Mouse (Mus musculus) MEL (cell line): ENCODE measurements at regions not wholly inside any gene's neighbourhood (a gene's known extent, or its start where the extent isn't known, plus 50 kb on each side); places are given as distances from the start of the nearest gene placed in this dataset.

Experiments
- DNase-seq: peaks from one replicate; pipeline ENCODE4 v3.0.0; 2011; ENCODE audit warnings: low read depth, low spot score
- H3K27ac ChIP-seq: 2 replicates; pipeline ENCODE4 v1.5.1; 2012; ENCODE audit warnings: low read depth, mild to moderate bottlenecking, control low read depth, low read length, moderate library complexity; ENCODE audit not compliant: control insufficient read depth
- H3K27me3 ChIP-seq, 2 experiments: fragments of 150-350 bp in 1 of 2; sonication (generic) in 1 of 2; 2 replicates each; pipeline ENCODE4 v1.6.1; 2012; ENCODE audit warnings: low read length in 2 of 2, mild to moderate bottlenecking in 2 of 2, improper control_type of control experiment in 1 of 2, moderate library complexity in 1 of 2; ENCODE audit not compliant: insufficient read depth in 2 of 2, control insufficient read depth in 1 of 2
- H3K36me3 ChIP-seq, 2 experiments: 2 replicates each; pipeline ENCODE4 v1.6.1; 2012 to 2014; ENCODE audit warnings: low read length in 2 of 2, improper control_type of control experiment in 1 of 2, inconsistent platforms in 1 of 2, mild to moderate bottlenecking in 1 of 2; ENCODE audit not compliant: insufficient read depth in 2 of 2, control insufficient read depth in 1 of 2
- H3K4me1 ChIP-seq, 2 experiments: fragments of 150-350 bp in 1 of 2; sonication (generic) in 1 of 2; 2 replicates each; pipeline ENCODE4 v1.6.1; 2012; ENCODE audit warnings: low read length in 2 of 2, improper control_type of control experiment in 1 of 2, mild to moderate bottlenecking in 1 of 2; ENCODE audit not compliant: insufficient read depth in 2 of 2, control insufficient read depth in 1 of 2
- H3K4me3 ChIP-seq, 2 experiments: fragments of 150-350 bp in 1 of 2; sonication (generic) in 1 of 2; 2 replicates each; pipeline ENCODE4 v1.5.1; 2012; ENCODE audit warnings: low read depth in 2 of 2, low read length in 2 of 2, mild to moderate bottlenecking in 2 of 2, moderate library complexity in 2 of 2, control low read depth in 1 of 2, improper control_type of control experiment in 1 of 2; ENCODE audit not compliant: control insufficient read depth in 1 of 2, insufficient read depth in 1 of 2
- H3K79me2 ChIP-seq: 2 replicates; pipeline ENCODE4 v1.6.1; 2012; ENCODE audit warnings: mild to moderate bottlenecking, low read length, moderate library complexity; ENCODE audit not compliant: control insufficient read depth, poor library complexity, insufficient read depth
- H3K9ac ChIP-seq: 2 replicates; pipeline ENCODE4 v1.6.1; 2012; ENCODE audit warnings: low read depth, mild to moderate bottlenecking, control low read depth, low read length, moderate library complexity; ENCODE audit not compliant: control insufficient read depth, poor library complexity, severe bottlenecking
- H3K9me3 ChIP-seq: fragments of 150-350 bp; sonication (generic); replicated peaks from 2 replicates; pipeline ENCODE4 v1.6.1; 2012; ENCODE audit warnings: mild to moderate bottlenecking, low read length, improper control_type of control experiment, moderate library complexity; ENCODE audit not compliant: insufficient read depth
- CHD2 ChIP-seq: IDR thresholded peaks from 2 replicates; pipeline ENCODE4 v1.6.1; 2011; ENCODE audit warnings: low read length, improper control_type of control experiment
- E2F4 ChIP-seq: IDR thresholded peaks from 2 replicates; pipeline ENCODE4 v1.6.1; 2011; ENCODE audit warnings: low read depth, low read length, improper control_type of control experiment, borderline replicate concordance
- EP300 ChIP-seq, 2 experiments: IDR thresholded peaks; 2 replicates each; pipeline ENCODE4 v1.6.1; 2011; ENCODE audit warnings: improper control_type of control experiment in 2 of 2, low read length in 2 of 2, low read depth in 1 of 2, mild to moderate bottlenecking in 1 of 2
- GABPA ChIP-seq: IDR thresholded peaks from 2 replicates; pipeline ENCODE4 v1.6.1; 2012; ENCODE audit warnings: low read depth, mild to moderate bottlenecking, inconsistent platforms, low read length, improper control_type of control experiment, moderate library complexity
- HCFC1 ChIP-seq: IDR thresholded peaks from 2 replicates; pipeline ENCODE4 v1.6.1; 2012; ENCODE audit warnings: low read depth, mild to moderate bottlenecking, inconsistent platforms, low read length, improper control_type of control experiment, moderate library complexity
- JUND ChIP-seq: IDR thresholded peaks from 2 replicates; pipeline ENCODE4 v1.6.1; 2011; ENCODE audit warnings: low read depth, mild to moderate bottlenecking, improper control_type of control experiment, low read length
- MEF2A ChIP-seq: IDR thresholded peaks from 2 replicates; pipeline ENCODE4 v1.6.1; 2014; ENCODE audit warnings: low read depth, mild to moderate bottlenecking, inconsistent platforms, low read length, improper control_type of control experiment; ENCODE audit not compliant: poor library complexity, insufficient replicate concordance, severe bottlenecking; ENCODE audit errors: extremely low read depth
- MYB ChIP-seq: IDR thresholded peaks from 2 replicates; pipeline ENCODE4 v1.6.1; 2011; ENCODE audit warnings: mild to moderate bottlenecking, low read depth, low read length, improper control_type of control experiment
- MYC ChIP-seq: IDR thresholded peaks from 2 replicates; pipeline ENCODE4 v1.6.1; 2011; ENCODE audit warnings: low read depth, mild to moderate bottlenecking, low read length, improper control_type of control experiment, moderate library complexity
- NELFE ChIP-seq: IDR thresholded peaks from 2 replicates; pipeline ENCODE4 v1.6.1; 2011; ENCODE audit warnings: low read depth, low read length, improper control_type of control experiment
- NRF1 ChIP-seq: IDR thresholded peaks from 2 replicates; pipeline ENCODE4 v1.6.1; 2014; ENCODE audit warnings: low read depth, mild to moderate bottlenecking, inconsistent platforms, low read length, improper control_type of control experiment, moderate library complexity; ENCODE audit not compliant: poor library complexity, insufficient read depth, severe bottlenecking
- POLR2AphosphoS2 ChIP-seq: IDR thresholded peaks from 2 replicates; pipeline ENCODE4 v1.6.1; 2011; ENCODE audit warnings: low read length, improper control_type of control experiment
- POLR2AphosphoS5 ChIP-seq: IDR thresholded peaks from 2 replicates; pipeline ENCODE4 v1.6.1; 2012; ENCODE audit warnings: low read depth, borderline replicate concordance, mild to moderate bottlenecking, inconsistent platforms, low read length, moderate library complexity, mixed read lengths
- SIN3A ChIP-seq: IDR thresholded peaks from 2 replicates; pipeline ENCODE4 v1.6.1; 2012; ENCODE audit warnings: low read length, improper control_type of control experiment, inconsistent platforms
- TAL1 ChIP-seq: IDR thresholded peaks from 2 replicates; pipeline ENCODE4 v1.6.1; 2012; ENCODE audit warnings: mild to moderate bottlenecking, inconsistent platforms, low read length, moderate library complexity, mixed read lengths
- ZC3H11A ChIP-seq: IDR thresholded peaks from 2 replicates; pipeline ENCODE4 v1.6.1; 2012; ENCODE audit warnings: low read depth, mild to moderate bottlenecking, inconsistent platforms, low read length, improper control_type of control experiment
- ZMIZ1 ChIP-seq: IDR thresholded peaks from 2 replicates; pipeline ENCODE4 v1.6.1; 2012; ENCODE audit warnings: low read depth, mild to moderate bottlenecking, inconsistent platforms, low read length, improper control_type of control experiment, moderate library complexity

DNA sequence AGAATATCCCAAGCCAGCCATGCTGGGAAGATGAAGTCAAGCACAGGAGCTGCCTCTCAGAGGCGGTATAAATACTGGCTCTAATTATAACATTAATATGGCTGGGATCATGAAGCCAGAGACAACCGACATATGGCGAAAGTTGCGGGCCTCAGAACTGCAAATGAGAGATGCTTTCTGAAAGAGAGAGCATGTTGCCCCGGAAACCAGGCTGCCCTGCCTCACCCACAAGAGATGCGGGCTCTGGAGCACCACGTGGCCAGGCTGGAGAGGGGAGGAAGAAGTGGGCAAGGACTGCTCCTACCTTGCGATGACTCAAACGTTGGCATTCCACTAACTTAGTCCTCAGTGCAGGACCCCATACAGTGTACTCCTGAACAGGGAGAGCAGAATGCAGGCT is 490.5 kb downstream of the Rnf144a start:
- no peak for DNase-seq
- H3K36me3 ChIP-seq, result no peaks in the 10 kb centered on the region
- no peak overlapping the region for H3K9ac ChIP-seq
- H3K27me3 ChIP-seq, result no peaks in the 10 kb centered on the region
- H3K4me1 ChIP-seq, result no peaks in the 10 kb centered on the region
- no peaks in the 10 kb centered on the region for H3K79me2 ChIP-seq
- TF ChIP-seq ZC3H11A (no peak), MYB (no peak), ZMIZ1 (no peak), E2F4 (no peak), EP300 (IDR thresholded peaks at IDR 0.05; ENCODE audit: low read depth in 1 of 2, low read length in 2 of 2) (no peak), CHD2 (no peak), SIN3A (no peak), POLR2AphosphoS2 (no peak), POLR2AphosphoS5 (no peak), NRF1 (no peak), MYC (no peak), TAL1 (no peak), NELFE (no peak), GABPA (no peak), JUND (no peak), HCFC1 (no peak)
- no peak overlapping the region for H3K27ac ChIP-seq
- H3K4me3 ChIP-seq, result no peak overlapping the region
- no peaks in the 10 kb centered on the region for H3K9me3 ChIP-seq

DNA sequence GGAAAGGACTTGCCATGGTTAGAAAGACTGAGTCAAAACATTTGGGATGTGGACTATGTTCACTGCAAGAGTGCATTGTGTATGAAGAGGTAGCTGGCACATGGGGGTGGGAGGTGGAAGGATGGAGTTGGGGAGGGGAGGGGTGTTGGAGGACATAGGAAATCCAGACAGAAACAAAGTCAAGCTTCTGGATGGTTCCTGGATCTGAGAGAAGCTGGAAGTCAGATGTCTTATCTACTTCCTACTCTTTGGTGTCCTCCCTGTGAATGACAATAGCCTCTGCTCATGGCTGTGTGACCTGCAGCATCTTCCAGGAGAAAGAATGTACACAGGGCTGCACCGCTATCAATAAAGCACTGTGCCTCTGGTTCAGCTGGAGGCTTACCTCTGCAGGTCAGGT is 491.3 kb downstream of the Rnf144a start:
- H3K36me3 ChIP-seq, result no peaks in the 10 kb centered on the region
- no peaks in the 10 kb centered on the region for H3K79me2 ChIP-seq
- no peak overlapping the region for H3K4me3 ChIP-seq
- TF ChIP-seq MEF2A (no peak), E2F4 (no peak)
- no peaks in the 10 kb centered on the region for H3K27me3 ChIP-seq
- DNase-seq, result no peak
- H3K9me3 ChIP-seq, result no peaks in the 10 kb centered on the region
- no peak overlapping the region for H3K9ac ChIP-seq
- H3K27ac ChIP-seq, result no peak overlapping the region
- no peaks in the 10 kb centered on the region for H3K4me1 ChIP-seq
